Mouse (Mus musculus): ENCODE results near the gene Auts2. TPM values are rescaled to one million over a fixed set of nuclear protein-coding genes. Genes with fewer than 3 reads are reported as not detected.
A peak's percentile ranks its signal among the peaks of the same experiment; 100 is the strongest.

The Auts2 gene
- polyA plus RNA-seq, 1 experiment from 2014 or later = 32.6 TPM

DNA sequence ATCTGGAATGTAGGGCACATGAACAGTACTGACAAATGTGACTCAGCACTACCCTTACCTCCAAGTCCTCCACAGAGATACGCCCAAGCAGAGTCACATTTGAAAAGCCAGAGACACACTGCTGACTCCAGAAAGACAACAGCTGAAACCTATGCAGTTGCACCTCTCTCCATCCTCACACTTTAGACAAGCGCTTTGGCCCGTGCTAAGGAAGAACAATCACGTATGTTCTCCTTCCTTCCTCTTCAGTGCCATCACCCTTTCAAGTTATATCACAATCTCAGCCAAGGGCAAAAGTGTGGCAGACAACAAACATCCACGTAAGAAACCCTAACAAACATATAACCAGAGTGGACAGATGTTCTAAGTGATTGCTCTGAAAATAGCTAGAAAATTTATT lies 374.9 kb downstream of the Auts2 start:
- no peak for ATAC-seq (ENCODE audit: low FRiP score, low TSS enrichment)
- no peak overlapping the region for H3K4me2 ChIP-seq (replicated peaks; ENCODE audit: low read depth, low read length)
- H3K9me3 ChIP-seq (ENCODE audit: control insufficient read depth, low read length) = no peaks in the 10 kb centered on the region
- no peak overlapping the region for H3K9ac ChIP-seq (ENCODE audit: low read depth, low read length)
- H3K27ac ChIP-seq (ENCODE audit: low read depth, low read length) = no peak overlapping the region
- 88% methylated on average over 5 of the region's 5 CpGs for WGBS
- no peaks in the 10 kb centered on the region for H3K36me3 ChIP-seq (ENCODE audit: control insufficient read depth, insufficient read depth, low read length)
- H3K4me1 ChIP-seq (ENCODE audit: control insufficient read depth, insufficient read depth, low read length) = no peaks in the 10 kb centered on the region
- H3K4me3 ChIP-seq (ENCODE audit: low read length) = no peak overlapping the region
- no peaks in the 10 kb centered on the region for H3K27me3 ChIP-seq (ENCODE audit: control insufficient read depth, insufficient read depth, low read length)

DNA sequence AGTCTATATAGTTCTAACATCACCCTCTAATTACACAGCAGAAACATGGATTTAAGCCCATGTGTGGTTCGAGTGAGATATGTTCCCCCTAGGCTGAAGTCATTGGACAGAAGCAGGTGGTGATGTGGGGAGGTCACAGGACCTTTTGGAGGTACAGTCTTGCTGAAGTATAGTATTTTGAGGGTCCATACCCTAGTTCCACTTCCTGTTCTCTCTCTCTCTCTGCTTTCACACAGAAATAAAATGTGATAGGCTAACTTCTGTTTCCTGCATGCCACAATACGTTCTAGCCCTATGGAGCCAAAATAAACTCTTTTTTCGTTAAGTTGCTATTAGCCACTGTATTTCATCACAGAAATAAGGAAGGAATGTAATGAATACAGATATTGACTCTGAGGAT lies 376.6 kb downstream of the Auts2 start:
- Histone ChIP-seq H3K9ac (ENCODE audit: low read depth, low read length) (no peak overlapping the region), H3K27me3 (ENCODE audit: control insufficient read depth, insufficient read depth, low read length) (no peaks in the 10 kb centered on the region), H3K4me3 (ENCODE audit: low read length) (no peak overlapping the region), H3K36me3 (ENCODE audit: control insufficient read depth, insufficient read depth, low read length) (no peaks in the 10 kb centered on the region), H3K27ac (ENCODE audit: low read depth, low read length) (no peak overlapping the region), H3K4me2 (replicated peaks; ENCODE audit: low read depth, low read length) (no peak overlapping the region), H3K4me1 (ENCODE audit: control insufficient read depth, insufficient read depth, low read length) (0 out of 2 replicates have a peak, but pooled peaks cover 7% of the 10 kb centered on the region), H3K9me3 (ENCODE audit: control insufficient read depth, low read length) (no peaks in the 10 kb centered on the region)
- 69% methylated on average over 3 of the region's 3 CpGs for WGBS
- ATAC-seq (ENCODE audit: low FRiP score, low TSS enrichment) = no peak

DNA sequence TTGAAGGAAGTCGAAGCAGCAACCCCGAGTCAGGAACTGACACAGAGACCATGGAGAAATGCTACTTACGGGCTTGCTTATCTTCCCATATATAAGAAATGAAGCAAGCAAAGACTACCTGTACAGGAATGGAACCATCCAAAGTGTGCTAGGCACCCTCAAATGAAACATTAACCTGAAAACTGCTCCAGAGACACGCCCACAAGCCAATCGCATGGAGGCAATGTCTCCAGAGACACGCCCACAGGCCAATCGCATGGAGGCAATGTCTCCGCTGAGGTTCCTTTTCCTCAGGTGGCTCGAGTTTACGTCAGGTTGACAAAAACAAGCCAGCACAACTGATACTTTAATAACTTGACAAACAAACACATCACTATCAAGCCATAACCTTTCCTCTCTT lies 379.2 kb downstream of the Auts2 start:
- Histone ChIP-seq H3K27ac (ENCODE audit: low read depth, low read length) (no peak overlapping the region), H3K27me3 (ENCODE audit: control insufficient read depth, insufficient read depth, low read length) (no peaks in the 10 kb centered on the region), H3K9ac (ENCODE audit: low read depth, low read length) (no peak overlapping the region), H3K36me3 (ENCODE audit: control insufficient read depth, insufficient read depth, low read length) (no peaks in the 10 kb centered on the region), H3K4me3 (ENCODE audit: low read length) (no peak overlapping the region), H3K9me3 (ENCODE audit: control insufficient read depth, low read length) (no peaks in the 10 kb centered on the region), H3K4me1 (ENCODE audit: control insufficient read depth, insufficient read depth, low read length) (0 out of 2 replicates have a peak, but pooled peaks cover 8% of the 10 kb centered on the region), H3K4me2 (replicated peaks; ENCODE audit: low read depth, low read length) (no peak overlapping the region)
- 77% methylated on average over 10 of the region's 10 CpGs for WGBS
- ATAC-seq (ENCODE audit: low FRiP score, low TSS enrichment) = no peak

DNA sequence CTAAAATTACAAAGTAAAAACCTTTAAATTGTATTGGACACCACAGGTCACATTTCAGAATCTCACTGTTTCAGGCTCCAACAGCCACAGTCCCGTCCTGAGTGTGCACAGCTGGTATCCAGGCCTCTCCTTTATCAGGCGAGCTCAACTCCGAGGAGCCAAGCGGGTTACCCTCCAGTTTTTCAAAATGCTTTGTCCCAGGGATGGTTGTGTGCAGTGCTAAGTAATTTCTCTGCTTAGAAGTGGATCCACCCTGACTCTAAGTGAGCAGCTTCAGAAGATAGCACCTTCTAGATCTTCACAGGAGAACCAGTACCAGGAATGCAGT lies 381.0 kb downstream of the Auts2 start:
- Histone ChIP-seq H3K27ac (ENCODE audit: low read depth, low read length) (peak overlapping the region; percentile 0; the same call in 1 of the 2 replicates), H3K27me3 (ENCODE audit: control insufficient read depth, insufficient read depth, low read length) (no peaks in the 10 kb centered on the region), H3K36me3 (ENCODE audit: control insufficient read depth, insufficient read depth, low read length) (no peaks in the 10 kb centered on the region), H3K4me3 (ENCODE audit: low read length) (no peak overlapping the region), H3K9ac (ENCODE audit: low read depth, low read length) (no peak overlapping the region), H3K4me1 (ENCODE audit: control insufficient read depth, insufficient read depth, low read length) (0 out of 2 replicates have a peak, but pooled peaks cover 8% of the 10 kb centered on the region), H3K9me3 (ENCODE audit: control insufficient read depth, low read length) (no peaks in the 10 kb centered on the region), H3K4me2 (replicated peaks; ENCODE audit: low read depth, low read length) (no peak overlapping the region)
- ATAC-seq (ENCODE audit: low FRiP score, low TSS enrichment) = peak; percentile 76
- WGBS = 47% methylated on average over 4 of the region's 4 CpGs

DNA sequence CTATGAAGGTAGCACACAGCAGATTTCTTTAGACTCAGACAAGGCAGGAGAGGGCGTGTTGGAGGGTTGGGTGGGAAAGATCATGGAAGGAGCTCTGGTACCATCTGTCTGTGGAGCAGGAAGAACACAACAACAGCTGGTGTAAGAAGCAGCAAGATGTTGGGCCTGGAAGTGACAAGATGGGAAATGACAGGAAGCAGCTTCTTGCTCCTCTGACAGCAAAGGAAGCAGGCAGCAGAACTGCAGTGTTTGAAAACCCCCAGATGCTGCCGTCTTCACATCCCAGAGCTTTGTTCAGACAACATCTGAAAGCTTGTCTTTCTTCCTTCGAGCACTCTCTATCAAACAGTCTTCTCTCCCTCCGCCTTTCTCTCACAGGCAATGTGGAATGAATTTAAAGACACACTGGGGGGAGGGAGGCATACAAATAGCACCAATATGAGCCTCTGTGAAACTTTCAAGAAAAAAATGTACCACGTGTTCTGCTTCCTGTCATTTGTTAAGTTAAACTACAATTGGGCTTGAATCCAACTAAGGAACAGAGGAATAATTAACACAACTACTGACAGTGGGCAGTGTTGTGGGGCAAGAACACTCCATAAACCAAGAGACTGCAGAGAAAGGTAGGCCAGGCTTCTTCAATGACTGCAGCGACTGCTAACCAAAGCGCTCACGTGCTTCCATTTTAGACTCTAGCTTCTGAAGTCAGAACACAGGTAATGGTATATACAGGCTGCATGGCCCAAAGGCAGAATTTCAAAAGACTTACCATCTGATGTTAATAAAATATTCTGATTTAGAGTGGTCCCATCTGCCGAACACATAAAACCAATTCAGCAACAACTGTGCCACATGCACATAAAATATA lies 381.6 kb downstream of the Auts2 start:
- WGBS = 36% methylated on average over 9 of the region's 9 CpGs
- H3K4me1 ChIP-seq (ENCODE audit: control insufficient read depth, insufficient read depth, low read length) = 0 out of 2 replicates have a peak, but pooled peaks cover 8% of the 10 kb centered on the region
- H3K9me3 ChIP-seq (ENCODE audit: control insufficient read depth, low read length) = no peaks in the 10 kb centered on the region
- peak; percentile 64 for ATAC-seq (ENCODE audit: low FRiP score, low TSS enrichment)
- no peaks in the 10 kb centered on the region for H3K36me3 ChIP-seq (ENCODE audit: control insufficient read depth, insufficient read depth, low read length)
- H3K27ac ChIP-seq (ENCODE audit: low read depth, low read length) = peak overlapping the region; percentile 0
- H3K27me3 ChIP-seq (ENCODE audit: control insufficient read depth, insufficient read depth, low read length) = no peaks in the 10 kb centered on the region
- no peak overlapping the region for H3K9ac ChIP-seq (ENCODE audit: low read depth, low read length)
- no peak overlapping the region for H3K4me2 ChIP-seq (replicated peaks; ENCODE audit: low read depth, low read length)
- H3K4me3 ChIP-seq (ENCODE audit: low read length) = no peak overlapping the region

DNA sequence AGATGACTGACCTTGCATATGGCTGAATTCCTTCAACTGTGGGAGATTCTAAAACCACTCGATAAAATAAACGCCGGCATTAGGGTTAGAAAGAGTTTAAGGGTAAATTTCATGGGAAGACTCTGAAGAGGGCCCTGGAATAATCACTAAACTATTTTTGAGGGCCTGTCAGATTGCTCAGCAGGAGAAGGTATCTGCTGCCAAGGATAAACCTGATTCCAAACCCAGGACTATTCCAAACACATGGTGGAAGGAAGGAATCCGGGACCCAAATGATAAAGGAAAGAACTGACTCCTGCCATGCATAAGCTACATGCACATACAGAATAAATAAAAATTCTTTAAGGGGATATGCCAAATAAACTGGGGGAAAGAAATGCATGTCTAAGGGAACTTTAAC lies 399.0 kb downstream of the Auts2 start:
- H3K36me3 ChIP-seq (ENCODE audit: control insufficient read depth, insufficient read depth, low read length) = no peaks in the 10 kb centered on the region
- H3K27ac ChIP-seq (ENCODE audit: low read depth, low read length) = no peak overlapping the region
- H3K4me1 ChIP-seq (ENCODE audit: control insufficient read depth, insufficient read depth, low read length) = no peaks in the 10 kb centered on the region
- ATAC-seq (ENCODE audit: low FRiP score, low TSS enrichment) = no peak
- no peak overlapping the region for H3K4me3 ChIP-seq (ENCODE audit: low read length)
- WGBS = 95% methylated on average over 4 of the region's 4 CpGs
- H3K9ac ChIP-seq (ENCODE audit: low read depth, low read length) = no peak overlapping the region
- no peak overlapping the region for H3K4me2 ChIP-seq (replicated peaks; ENCODE audit: low read depth, low read length)
- no peaks in the 10 kb centered on the region for H3K9me3 ChIP-seq (ENCODE audit: control insufficient read depth, low read length)
- H3K27me3 ChIP-seq (ENCODE audit: control insufficient read depth, insufficient read depth, low read length) = no peaks in the 10 kb centered on the region

DNA sequence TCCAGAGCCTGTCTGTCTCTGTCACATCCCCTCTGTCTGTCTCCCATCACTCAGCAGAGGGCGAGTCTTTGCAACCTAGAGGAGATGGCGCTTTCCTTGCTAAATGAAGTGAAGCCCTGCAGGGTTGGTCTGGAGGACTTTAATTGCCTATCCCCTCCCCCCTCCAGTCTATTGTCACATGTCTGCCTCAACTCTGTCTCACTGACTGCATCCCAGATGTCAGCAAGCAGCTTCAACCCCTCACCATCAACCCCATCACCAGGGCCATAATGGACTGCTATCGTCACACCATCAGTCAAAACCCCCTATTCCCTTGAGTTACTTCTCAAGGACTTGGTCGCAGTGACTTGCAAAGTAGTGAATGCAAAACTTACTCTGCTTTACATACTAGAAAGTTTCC lies 402.3 kb downstream of the Auts2 start:
- ATAC-seq (ENCODE audit: low FRiP score, low TSS enrichment) = no peak
- Histone ChIP-seq H3K9me3 (ENCODE audit: control insufficient read depth, low read length) (no peaks in the 10 kb centered on the region), H3K4me1 (ENCODE audit: control insufficient read depth, insufficient read depth, low read length) (0 out of 2 replicates have a peak, but pooled peaks cover 2% of the 10 kb centered on the region), H3K9ac (ENCODE audit: low read depth, low read length) (no peak overlapping the region), H3K4me2 (replicated peaks; ENCODE audit: low read depth, low read length) (no peak overlapping the region), H3K27ac (ENCODE audit: low read depth, low read length) (no peak overlapping the region), H3K36me3 (ENCODE audit: control insufficient read depth, insufficient read depth, low read length) (no peaks in the 10 kb centered on the region), H3K27me3 (ENCODE audit: control insufficient read depth, insufficient read depth, low read length) (no peaks in the 10 kb centered on the region), H3K4me3 (ENCODE audit: low read length) (no peak overlapping the region)
- 73% methylated on average over 4 of the region's 4 CpGs for WGBS

DNA sequence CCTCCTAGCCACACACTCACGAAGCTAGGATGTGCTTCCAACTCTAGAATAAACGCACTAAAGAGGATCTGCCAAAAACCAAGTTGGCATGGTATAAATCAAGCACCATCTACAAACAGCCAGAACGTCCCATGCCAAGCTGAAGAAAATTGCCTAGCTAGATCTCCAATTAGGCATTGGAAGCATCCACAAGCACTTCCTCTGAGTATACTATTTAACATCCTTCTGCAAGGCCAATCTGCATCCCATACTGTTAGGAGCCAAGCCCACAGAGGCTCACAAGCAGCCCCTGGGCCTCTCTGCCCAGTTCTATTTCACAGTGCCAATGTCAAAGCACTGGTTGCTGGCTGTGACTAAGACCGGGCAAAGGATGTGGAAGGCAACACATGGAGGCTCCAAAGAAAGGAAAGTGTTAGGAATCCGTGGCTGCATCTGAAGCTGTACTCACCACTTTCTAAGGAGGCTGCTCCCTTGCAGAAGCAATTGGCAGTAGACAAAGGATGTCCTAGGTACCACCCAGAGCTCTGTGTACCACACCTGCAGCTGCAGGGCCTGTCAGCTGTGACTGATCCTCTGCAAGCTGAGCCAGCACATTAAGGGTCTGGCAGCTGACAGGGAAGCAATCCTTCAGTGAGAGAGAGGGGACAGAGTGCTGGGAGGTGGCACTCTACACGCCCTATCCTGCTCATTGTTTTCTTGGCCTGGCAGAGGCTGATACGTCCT lies 407.0 kb downstream of the Auts2 start:
- Histone ChIP-seq H3K4me2 (replicated peaks; ENCODE audit: low read depth, low read length) (no peak overlapping the region), H3K4me1 (ENCODE audit: control insufficient read depth, insufficient read depth, low read length) (0 out of 2 replicates have a peak, but pooled peaks cover 2% of the 10 kb centered on the region), H3K27ac (ENCODE audit: low read depth, low read length) (no peak overlapping the region), H3K27me3 (ENCODE audit: control insufficient read depth, insufficient read depth, low read length) (no peaks in the 10 kb centered on the region), H3K9me3 (ENCODE audit: control insufficient read depth, low read length) (no peaks in the 10 kb centered on the region), H3K4me3 (ENCODE audit: low read length) (no peak overlapping the region), H3K36me3 (ENCODE audit: control insufficient read depth, insufficient read depth, low read length) (no peaks in the 10 kb centered on the region), H3K9ac (ENCODE audit: low read depth, low read length) (no peak overlapping the region)
- 42% methylated on average over 7 of the region's 7 CpGs for WGBS
- ATAC-seq (ENCODE audit: low FRiP score, low TSS enrichment) = no peak

DNA sequence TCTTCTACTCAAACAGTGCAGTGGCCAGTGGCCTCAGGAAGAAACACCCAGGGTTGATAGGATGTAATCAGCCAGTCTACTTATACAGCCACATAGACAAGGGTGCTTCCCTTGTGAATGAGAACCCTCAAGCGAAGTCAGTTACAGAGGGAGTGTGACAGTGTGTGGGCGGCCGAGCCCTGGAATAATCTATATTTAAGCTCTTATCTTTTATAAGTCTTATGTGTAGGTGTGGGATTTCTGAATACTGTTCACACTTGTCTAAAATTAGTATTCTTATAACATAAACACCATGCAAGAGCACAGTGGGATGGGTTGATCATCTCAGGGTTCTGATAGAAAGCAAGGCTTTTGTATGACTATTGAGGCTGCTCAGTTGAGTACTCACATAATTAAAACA lies 411.2 kb downstream of the Auts2 start:
- no peaks in the 10 kb centered on the region for H3K36me3 ChIP-seq (ENCODE audit: control insufficient read depth, insufficient read depth, low read length)
- 97% methylated on average over 3 of the region's 3 CpGs for WGBS
- no peak overlapping the region for H3K9ac ChIP-seq (ENCODE audit: low read depth, low read length)
- H3K4me2 ChIP-seq (replicated peaks; ENCODE audit: low read depth, low read length) = no peak overlapping the region
- no peak overlapping the region for H3K4me3 ChIP-seq (ENCODE audit: low read length)
- H3K9me3 ChIP-seq (ENCODE audit: control insufficient read depth, low read length) = no peaks in the 10 kb centered on the region
- no peak overlapping the region for H3K27ac ChIP-seq (ENCODE audit: low read depth, low read length)
- no peak for ATAC-seq (ENCODE audit: low FRiP score, low TSS enrichment)
- 0 out of 2 replicates have a peak, but pooled peaks cover 2% of the 10 kb centered on the region for H3K4me1 ChIP-seq (ENCODE audit: control insufficient read depth, insufficient read depth, low read length)
- no peaks in the 10 kb centered on the region for H3K27me3 ChIP-seq (ENCODE audit: control insufficient read depth, insufficient read depth, low read length)

Measured in kidney, embryonic 14.5 days (tissue).